Mouse (Mus musculus): ENCODE measurements around the gene Vmn2r60.
"Not testable (repeated sequence)": the region's sequence is repeated elsewhere in the genome, so short reads cannot be mapped to it uniquely, and the experiment has no call there.

Gene Vmn2r60

GRCm38 (mm10) chr7:42107470-42107869, at the start of gene Vmn2r60:
TSS of gene Vmn2r60 (plus strand) at chr7:42107770.
- DNase-seq (ENCODE audit: low read depth), result no peak

GRCm38 (mm10) chr7:42058923-42059322, 48.6 kb upstream of the Vmn2r60 start, which contains the start of gene Vmn2r59:
TSS of gene Vmn2r59 (minus strand) at chr7:42059023.
- no peak for DNase-seq (ENCODE audit: low read depth)

GRCm38 (mm10) chr7:42107061-42107460, 509 bp upstream of the Vmn2r60 start:
- DNase-seq (ENCODE audit: low read depth), result not testable (repeated sequence)
